Mouse (Mus musculus) hindlimb bud, embryonic 11.5 days (tissue): ENCODE measurements around the gene Agrp.
"Not testable (repeated sequence)": the region's sequence is repeated elsewhere in the genome, so short reads cannot be mapped to it uniquely, and the experiment has no call there.

Source experiments
- DNase-seq: peaks from one replicate; pipeline ENCODE4 v3.0.0-alpha.2; 2012; ENCODE audit warnings: low read depth, low spot score; ENCODE audit errors: extremely low spot score

The Agrp gene

DNA sequence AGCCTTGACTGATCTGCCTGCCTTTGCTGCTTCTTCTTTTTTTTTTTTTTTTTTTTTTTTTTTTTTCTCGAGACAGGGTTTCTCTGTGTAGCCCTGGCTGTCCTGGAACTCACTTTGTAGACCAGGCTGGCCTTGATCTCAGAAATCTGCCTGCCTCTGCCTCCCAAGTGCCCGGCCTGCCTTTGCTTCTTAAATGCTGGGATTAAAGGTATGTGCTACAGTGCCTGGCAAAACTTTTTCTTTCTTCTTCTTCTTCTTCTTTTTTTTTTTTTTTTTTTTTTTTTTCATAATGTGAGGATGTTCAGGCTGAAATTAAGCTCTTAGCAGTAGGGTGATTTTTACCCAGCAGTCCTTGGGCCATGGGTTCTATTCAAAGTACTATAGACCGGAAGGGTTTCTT, 34.7 kb downstream of the Agrp start:
- not testable (repeated sequence) for DNase-seq

DNA sequence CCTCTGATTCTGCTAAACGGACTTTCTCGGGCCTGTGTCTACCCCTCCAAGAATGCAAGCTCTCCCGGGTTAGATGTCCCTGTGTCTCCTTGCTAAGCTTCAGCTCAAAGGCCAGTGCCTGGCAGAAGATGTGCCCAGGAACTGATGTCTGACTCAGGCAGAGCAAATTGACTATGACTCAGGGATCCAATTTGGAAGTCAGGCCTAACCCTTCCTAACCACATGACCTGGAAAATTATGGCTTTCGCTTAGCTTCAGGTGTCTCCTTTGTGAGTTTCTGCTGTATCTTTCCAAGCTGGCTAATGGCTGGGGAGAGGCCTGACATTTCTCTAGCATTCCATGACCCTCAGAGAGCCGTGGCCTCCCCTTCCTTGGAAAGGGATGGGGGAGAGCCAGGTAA, 35.9 kb downstream of the Agrp start:
- DNase-seq = no peak

GRCm38 (mm10) chr8:105598777-105599176, 38.4 kb downstream of the Agrp start:
- DNase-seq = no peak

- DNase-seq = no peak
Measured at GRCm38 (mm10) chr8:105596362-105597034, 40.7 kb downstream of the Agrp start.

GRCm38 (mm10) chr8:105594451-105595242, 42.5 kb downstream of the Agrp start:
- no peak for DNase-seq

DNA sequence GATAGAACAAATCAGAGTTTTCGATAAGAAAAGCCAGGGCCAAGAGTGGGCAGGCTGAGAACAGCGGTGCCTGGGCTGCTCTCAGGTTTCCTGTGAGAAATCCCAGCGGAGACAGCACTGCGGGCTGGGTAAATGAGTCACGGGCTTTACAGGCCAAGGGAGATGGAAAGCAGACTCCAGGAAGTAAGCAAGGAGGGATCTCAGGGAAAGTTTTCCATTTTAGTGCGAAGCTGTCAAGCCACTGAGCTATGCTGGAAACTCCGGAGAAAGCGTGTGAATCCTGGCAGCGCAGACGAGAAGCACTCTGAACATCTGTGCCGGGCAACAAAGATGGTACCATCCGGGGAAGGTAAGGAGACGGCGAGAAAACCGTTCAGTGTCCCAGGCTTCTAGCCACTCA, 43.3 kb downstream of the Agrp start:
- no peak for DNase-seq

GRCm38 (mm10) chr8:105592431-105592830, 44.8 kb downstream of the Agrp start:
- no peak for DNase-seq

DNA sequence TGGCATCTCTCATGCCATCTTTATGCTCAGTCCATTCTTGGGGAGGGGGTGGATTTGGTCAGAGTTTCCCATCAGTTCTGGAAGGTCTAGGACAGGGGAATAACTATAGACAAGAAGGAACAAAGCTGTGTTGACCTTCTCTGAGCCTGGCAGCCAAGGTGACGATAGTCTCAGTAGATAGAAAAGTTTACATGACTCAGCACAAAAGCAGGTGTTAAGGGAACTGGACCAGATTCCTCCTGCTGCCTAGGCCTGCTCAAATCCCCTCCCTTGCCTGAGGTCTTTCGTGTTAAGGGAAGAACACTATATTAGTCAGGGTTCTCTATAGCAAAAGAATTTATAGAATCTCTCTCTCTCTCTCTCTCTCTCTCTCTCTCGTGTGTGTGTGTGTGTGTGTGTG, 57.5 kb downstream of the Agrp start:
- no peak for DNase-seq

- DNase-seq = no peak
Measured at GRCm38 (mm10) chr8:105575538-105575937, 61.7 kb downstream of the Agrp start.

GRCm38 (mm10) chr8:105574741-105575140, 62.5 kb downstream of the Agrp start:
- no peak for DNase-seq

DNA sequence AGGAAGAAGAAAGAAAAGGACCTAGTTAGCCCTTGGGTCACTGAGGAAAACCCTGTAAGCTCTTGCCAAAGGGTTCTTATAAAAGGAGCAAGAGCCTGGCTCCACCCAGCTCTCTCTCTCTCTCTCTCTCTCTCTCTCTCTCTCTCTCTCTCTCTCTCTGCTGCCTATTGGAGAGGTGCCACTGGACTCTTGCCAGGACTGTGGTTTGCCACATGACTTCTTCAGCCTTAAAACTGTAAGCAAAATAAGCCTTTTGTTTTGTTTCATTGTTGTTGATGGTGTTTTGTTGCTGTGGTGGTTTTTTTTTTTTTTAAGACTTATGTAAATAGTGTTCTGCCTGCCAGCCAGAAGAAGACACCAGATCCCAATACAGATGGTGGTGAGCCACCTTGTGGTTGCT, 63.8 kb downstream of the Agrp start:
- no peak for DNase-seq

DNA sequence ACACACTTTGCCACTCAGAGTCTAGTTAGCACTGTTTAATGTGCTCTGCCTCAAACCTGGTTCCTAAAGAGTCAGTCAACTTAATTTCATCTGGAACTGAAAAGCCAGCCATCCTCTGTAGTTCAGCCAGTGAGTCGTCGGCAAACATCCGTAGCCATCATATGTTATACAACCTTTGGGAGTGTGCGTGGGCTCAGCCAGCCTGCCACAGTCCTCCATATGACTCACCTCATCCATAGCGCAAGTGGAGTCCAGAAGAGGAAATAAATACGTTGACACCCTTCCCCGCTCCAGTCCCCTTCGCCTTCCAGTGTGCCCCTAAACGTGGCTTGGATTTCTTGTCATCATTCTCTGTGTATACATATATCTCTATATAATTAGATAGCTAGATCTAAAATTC, 65.4 kb downstream of the Agrp start:
- no peak for DNase-seq

DNA sequence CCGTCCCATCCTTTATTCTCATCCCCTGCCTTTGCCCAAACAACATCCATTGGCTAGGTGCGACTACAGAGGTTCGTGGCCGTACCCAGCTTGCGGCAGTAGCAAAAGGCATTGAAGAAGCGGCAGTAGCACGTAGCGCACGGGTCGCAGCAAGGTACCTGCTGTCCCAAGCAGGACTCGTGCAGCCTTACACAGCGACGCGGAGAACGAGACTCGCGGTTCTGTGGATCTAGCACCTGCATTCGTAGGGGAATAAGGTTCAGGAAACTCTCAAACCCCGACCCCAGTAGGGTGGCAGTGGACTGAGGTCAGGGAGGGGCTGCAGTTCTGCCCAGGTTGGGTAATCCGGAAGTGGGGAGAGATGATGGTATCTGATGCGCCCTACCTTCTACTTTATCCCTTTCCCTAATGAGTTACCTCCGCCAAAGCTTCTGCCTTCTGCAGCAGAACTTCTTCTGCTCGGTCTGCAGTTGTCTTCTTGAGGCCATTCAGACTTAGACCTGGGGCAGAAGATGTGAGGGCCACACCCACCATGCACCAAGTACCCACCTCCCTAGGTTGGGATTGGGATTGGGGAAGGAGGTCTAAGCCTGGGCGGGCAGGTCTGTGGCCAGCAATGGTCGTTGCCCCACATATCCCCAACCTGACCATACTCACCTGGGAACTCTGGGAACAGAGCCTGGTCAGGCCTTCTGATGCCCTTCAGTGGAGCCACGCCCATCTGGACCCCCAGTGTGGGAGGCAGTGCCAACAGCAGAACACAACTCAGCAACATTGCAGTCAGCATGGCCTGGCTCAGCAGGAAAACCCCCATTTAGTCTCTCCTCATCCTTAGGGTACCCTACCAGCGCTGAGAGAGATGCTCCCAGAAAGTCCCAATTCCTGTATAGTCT, 70.2 kb downstream of the Agrp start:
- DNase-seq = no peak

- DNase-seq = peak; percentile 98
Measured at GRCm38 (mm10) chr8:105565952-105566702, 71.1 kb downstream of the Agrp start, which contains the start of gene Atp6v0d1. Gene Atp6v0d1, minus strand, starts transcription at chr8:105566047.

GRCm38 (mm10) chr8:105565401-105565881, 71.8 kb downstream of the Agrp start:
- no peak for DNase-seq

DNA sequence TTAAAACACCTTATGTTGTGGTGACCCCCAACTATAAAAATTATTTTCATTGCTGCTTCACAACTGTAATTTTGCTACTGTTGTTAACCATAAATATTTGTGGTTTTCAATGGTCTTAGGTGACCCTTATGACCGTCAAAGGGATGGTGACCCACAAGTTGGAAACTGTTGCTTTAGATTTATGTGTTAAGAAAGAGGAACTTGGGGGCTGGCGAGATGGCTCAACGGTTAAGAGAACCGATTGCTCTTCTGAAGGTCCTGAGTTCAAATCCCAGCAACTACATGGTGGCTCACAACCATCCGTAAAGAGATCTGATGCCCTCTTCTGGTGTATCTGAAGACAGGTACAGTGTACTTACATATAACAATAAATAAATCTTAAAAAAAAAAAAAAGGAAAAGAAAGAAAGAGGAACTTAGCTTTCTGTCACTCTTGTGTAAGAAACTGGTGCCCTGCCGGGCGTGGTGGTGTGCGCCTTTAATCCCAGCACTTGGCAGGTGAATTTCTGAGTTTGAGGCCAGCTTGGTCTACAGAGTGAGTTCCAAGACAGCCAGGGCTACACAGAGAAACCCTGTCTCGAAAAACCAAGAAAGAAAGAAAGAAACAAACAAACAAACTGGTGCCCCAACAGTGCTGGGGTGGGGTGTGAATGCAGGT, 72.5 kb downstream of the Agrp start:
- not testable (repeated sequence) for DNase-seq

DNA sequence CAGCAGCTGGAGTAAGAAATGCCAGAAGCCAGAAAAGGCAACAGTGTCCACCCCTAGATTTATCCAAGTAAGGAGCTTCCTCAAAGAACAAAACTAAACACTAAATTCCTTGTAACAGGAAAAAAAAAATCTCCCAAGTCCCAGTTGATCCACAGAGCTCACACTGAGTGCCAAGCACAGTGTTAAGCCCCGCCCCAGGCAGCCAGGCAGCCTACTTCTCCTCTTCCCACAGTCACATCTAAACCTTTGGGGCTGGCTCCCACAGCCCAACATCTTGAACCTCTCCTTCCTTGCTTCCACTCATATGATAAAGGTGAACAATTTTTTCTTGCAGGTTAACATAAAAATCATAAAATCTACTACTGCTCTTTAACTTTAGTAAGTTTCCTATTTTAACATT, 73.3 kb downstream of the Agrp start:
- DNase-seq = no peak

DNA sequence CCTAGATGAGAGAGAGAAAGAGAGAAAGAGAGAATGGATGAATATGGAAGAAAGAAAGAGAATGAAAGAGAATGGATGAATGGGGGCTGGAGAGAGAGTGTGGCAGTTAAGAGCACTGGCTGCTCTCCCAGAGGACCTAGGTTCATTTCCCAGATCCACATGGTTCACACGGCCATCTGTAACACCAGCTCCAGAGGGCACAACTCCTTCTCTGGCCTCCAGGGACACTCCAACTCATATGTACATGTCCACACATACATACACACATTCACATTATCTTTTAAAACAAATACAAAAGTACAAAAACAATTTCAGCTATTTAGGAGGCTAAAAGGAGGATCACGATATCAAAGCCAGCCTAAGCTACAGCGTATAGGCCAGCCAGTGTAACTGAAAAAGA, 74.3 kb downstream of the Agrp start:
- no peak for DNase-seq

- no peak for DNase-seq
Measured at GRCm38 (mm10) chr8:105555230-105555629, 82.0 kb downstream of the Agrp start.

- DNase-seq = peak; percentile 26
Measured at GRCm38 (mm10) chr8:105554087-105554486, 83.1 kb downstream of the Agrp start.
